Mouse (Mus musculus): ENCODE data around the gene Ptpro. TPM values are rescaled to one million over a fixed set of nuclear protein-coding genes. Genes with fewer than 3 reads are reported as not detected.
A peak's percentile ranks its signal among the peaks of the same experiment; 100 is the strongest.

Ptpro gene
- total and polyA plus RNA-seq, 3 experiments = 0.11 to 0.16 TPM; not detected in 1

DNA sequence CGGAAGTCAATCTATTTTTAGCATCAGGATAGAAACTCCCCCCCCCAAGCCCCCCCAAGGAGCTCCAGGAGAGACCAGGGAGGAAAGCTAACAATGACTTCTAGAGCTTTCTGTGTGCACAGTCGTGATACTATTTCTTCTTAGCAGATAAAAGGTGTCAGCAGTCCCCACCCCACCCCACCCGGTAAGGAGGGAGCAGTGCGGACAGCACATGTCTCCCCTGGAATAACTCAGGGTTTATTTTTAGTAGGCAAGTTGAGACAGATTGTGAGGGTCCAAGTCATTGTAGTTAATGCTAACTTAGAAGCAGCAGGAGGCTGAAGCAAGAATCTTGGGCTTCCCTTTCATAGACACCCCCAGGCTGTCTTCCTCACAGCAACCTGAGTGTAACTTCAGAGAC, 63.1 kb downstream of the Ptpro start:
- Histone ChIP-seq H3K4me1 (ENCODE audit: control insufficient read depth in 1 of 2, insufficient read depth in 2 of 2) (peaks cover 0 to 8% of the 10 kb centered on the region in 2 experiments; a peak in 2 of 4 replicates), H3K79me2 (replicated peaks; ENCODE audit: control insufficient read depth, extremely low read depth, insufficient read depth, poor library complexity, severe bottlenecking) (no peaks in the 10 kb centered on the region), H3K9me3 (replicated peaks; ENCODE audit: low read length) (peaks cover 5% of the 10 kb centered on the region), H3K9ac (ENCODE audit: insufficient read depth, low read depth) (no peak overlapping the region), H3K27me3 (replicated peaks) (no peaks in the 10 kb centered on the region), H3K36me3 (replicated peaks in 1 of 2; ENCODE audit: control insufficient read depth in 1 of 2, insufficient read depth in 1 of 2, low read length in 1 of 2) (no peaks in the 10 kb centered on the region), H3K4me2 (ENCODE audit: insufficient read depth, low read depth, poor library complexity, severe bottlenecking) (no peak overlapping the region), H3K4me3 (replicated peaks in 1 of 3; ENCODE audit: low read depth in 2 of 3, low read length in 2 of 3, poor library complexity in 1 of 3) (no peak overlapping the region), H3K27ac (ENCODE audit: insufficient read depth, low read depth) (no peak overlapping the region)
- DNase-seq (ENCODE audit: extremely low read depth) = no peak
- in situ Hi-C loops (cut with MboI; ENCODE audit: low pct_ligation_motif_present, low pct_unique_long_range_greater_than_20kb, low sequenced_read_pairs) (no loop called here), dilution Hi-C loops (cut with MboI; ENCODE audit: extremely low pct_ligation_motif_present, extremely low pct_unique_long_range_greater_than_20kb, low sequenced_read_pairs) (no loop called here)
- TF ChIP-seq POLR2AphosphoS2 (IDR thresholded peaks at IDR 0.05; ENCODE audit: low read depth, low read length) (no peak), RCOR1 (conservative IDR thresholded peaks at IDR 0.05; ENCODE audit: low read depth, low read length) (no peak)

- no peak overlapping the region for H3K4me3 ChIP-seq (replicated peaks in 1 of 3; ENCODE audit: low read depth in 2 of 3, low read length in 2 of 3, poor library complexity in 1 of 3)
- peaks cover 0 to 8% of the 10 kb centered on the region in 2 experiments; a peak in 2 of 4 replicates for H3K4me1 ChIP-seq (ENCODE audit: control insufficient read depth in 1 of 2, insufficient read depth in 2 of 2)
- H3K27me3 ChIP-seq (replicated peaks) = no peaks in the 10 kb centered on the region
- H3K27ac ChIP-seq (ENCODE audit: insufficient read depth, low read depth) = no peak overlapping the region
- peak; percentile 45 for DNase-seq (ENCODE audit: extremely low read depth)
- dilution Hi-C loops (cut with MboI; ENCODE audit: extremely low pct_ligation_motif_present, extremely low pct_unique_long_range_greater_than_20kb, low sequenced_read_pairs) = no loop called here
- no peak overlapping the region for H3K9ac ChIP-seq (ENCODE audit: insufficient read depth, low read depth)
- no peaks in the 10 kb centered on the region for H3K36me3 ChIP-seq (replicated peaks in 1 of 2; ENCODE audit: control insufficient read depth in 1 of 2, insufficient read depth in 1 of 2, low read length in 1 of 2)
- TF ChIP-seq ETS1 (conservative IDR thresholded peaks at IDR 0.05; ENCODE audit: low read depth, low read length) = peak; percentile 54; the same call in 1 of the 2 replicates
- TF ChIP-seq BHLHE40 (IDR thresholded peaks at IDR 0.05; ENCODE audit: low read depth, low read length) = peak; percentile 88
- TF ChIP-seq MAFK (IDR thresholded peaks at IDR 0.05; ENCODE audit: insufficient replicate concordance, low read length) = no peak
- no peaks in the 10 kb centered on the region for H3K79me2 ChIP-seq (replicated peaks; ENCODE audit: control insufficient read depth, extremely low read depth, insufficient read depth, poor library complexity, severe bottlenecking)
- H3K9me3 ChIP-seq (replicated peaks; ENCODE audit: low read length) = peaks cover 5% of the 10 kb centered on the region
- in situ Hi-C loops (cut with MboI; ENCODE audit: low pct_ligation_motif_present, low pct_unique_long_range_greater_than_20kb, low sequenced_read_pairs) = no loop called here
- H3K4me2 ChIP-seq (ENCODE audit: insufficient read depth, low read depth, poor library complexity, severe bottlenecking) = no peak overlapping the region
Measured at GRCm38 (mm10) chr6:137316358-137316757, 64.2 kb downstream of the Ptpro start.

DNA sequence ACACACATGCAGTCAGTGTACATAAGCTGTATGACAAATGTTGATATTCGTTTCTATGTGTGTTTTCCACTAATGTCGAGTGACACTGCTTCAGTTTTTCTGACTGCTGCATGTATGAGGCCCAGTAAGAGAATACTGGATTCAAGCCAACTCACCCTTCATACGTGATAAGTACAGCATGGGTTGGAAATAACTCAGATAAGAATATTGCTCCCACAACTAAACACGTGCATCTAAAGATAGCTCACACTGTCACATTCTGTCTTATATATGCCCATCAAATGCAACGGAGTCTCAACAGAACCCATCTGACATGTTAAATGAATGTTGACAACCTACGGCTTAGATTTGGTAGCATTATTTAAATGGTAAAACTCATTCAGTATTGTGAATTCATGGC, 65.4 kb downstream of the Ptpro start:
- no peak for DNase-seq (ENCODE audit: extremely low read depth)
- Histone ChIP-seq H3K79me2 (replicated peaks; ENCODE audit: control insufficient read depth, extremely low read depth, insufficient read depth, poor library complexity, severe bottlenecking) (no peaks in the 10 kb centered on the region), H3K4me3 (replicated peaks in 1 of 3; ENCODE audit: low read depth in 2 of 3, low read length in 2 of 3, poor library complexity in 1 of 3) (no peak overlapping the region), H3K4me1 (ENCODE audit: control insufficient read depth in 1 of 2, insufficient read depth in 2 of 2) (peaks cover 0 to 8% of the 10 kb centered on the region in 2 experiments; a peak in 2 of 4 replicates), H3K9me3 (replicated peaks; ENCODE audit: low read length) (no peaks in the 10 kb centered on the region), H3K36me3 (replicated peaks in 1 of 2; ENCODE audit: control insufficient read depth in 1 of 2, insufficient read depth in 1 of 2, low read length in 1 of 2) (no peaks in the 10 kb centered on the region), H3K27ac (ENCODE audit: insufficient read depth, low read depth) (no peak overlapping the region), H3K9ac (ENCODE audit: insufficient read depth, low read depth) (no peak overlapping the region), H3K4me2 (ENCODE audit: insufficient read depth, low read depth, poor library complexity, severe bottlenecking) (no peak overlapping the region), H3K27me3 (replicated peaks) (no peaks in the 10 kb centered on the region)
- dilution Hi-C loops (cut with MboI; ENCODE audit: extremely low pct_ligation_motif_present, extremely low pct_unique_long_range_greater_than_20kb, low sequenced_read_pairs) (no loop called here), in situ Hi-C loops (cut with MboI; ENCODE audit: low pct_ligation_motif_present, low pct_unique_long_range_greater_than_20kb, low sequenced_read_pairs) (no loop called here)
- TF ChIP-seq KAT2A (IDR thresholded peaks at IDR 0.05; ENCODE audit: insufficient replicate concordance, low read length) = no peak
- no peak for TF ChIP-seq ETS1 (conservative IDR thresholded peaks at IDR 0.05; ENCODE audit: low read depth, low read length)
- TF ChIP-seq ZC3H11A (IDR thresholded peaks at IDR 0.05; ENCODE audit: low read depth, low read length) = no peak
- no peak for TF ChIP-seq MAFK (IDR thresholded peaks at IDR 0.05; ENCODE audit: insufficient replicate concordance, low read length)
- TF ChIP-seq CHD2 (IDR thresholded peaks at IDR 0.05; ENCODE audit: low read length) = no peak
- TF ChIP-seq SIN3A (IDR thresholded peaks at IDR 0.05; ENCODE audit: low read length) = no peak
- no peak for TF ChIP-seq IRF4 (IDR thresholded peaks at IDR 0.05; ENCODE audit: low read depth, low read length)
- no peak for TF ChIP-seq POLR2A (IDR thresholded peaks at IDR 0.05; ENCODE audit: low read depth, low read length)
- TF ChIP-seq CHD1 (IDR thresholded peaks at IDR 0.05; ENCODE audit: low read depth, low read length) = no peak
- TF ChIP-seq PAX5 (IDR thresholded peaks at IDR 0.05; ENCODE audit: low read length) = no peak
- no peak for TF ChIP-seq RAD21 (IDR thresholded peaks at IDR 0.05; ENCODE audit: low read depth, low read length)
- TF ChIP-seq NRF1 (IDR thresholded peaks at IDR 0.05; ENCODE audit: low read depth, low read length) = no peak
- TF ChIP-seq EP300 (IDR thresholded peaks at IDR 0.05; ENCODE audit: low read length) = no peak
- no peak for TF ChIP-seq MEF2A (IDR thresholded peaks at IDR 0.05; ENCODE audit: borderline replicate concordance, low read depth, low read length)
- no peak for TF ChIP-seq ELF1 (IDR thresholded peaks at IDR 0.05; ENCODE audit: low read depth, low read length)
